Mouse (Mus musculus) splenic B cell, adult 2 months (primary cell): ENCODE results near the gene Gbp6.
"Not testable (repeated sequence)": the region's sequence is repeated elsewhere in the genome, so short reads cannot be mapped to it uniquely, and the experiment has no call there.

Source experiments
- DNase-seq: peaks from one replicate; pipeline ENCODE4 v3.0.0-alpha.2; 2011; ENCODE audit warnings: low read depth, low spot score
- H3K27me3 ChIP-seq: 2 replicates; pipeline ENCODE4 v1.6.1; 2012; ENCODE audit warnings: mild to moderate bottlenecking, low read length, moderate library complexity, mixed read lengths; ENCODE audit not compliant: control insufficient read depth, poor library complexity, insufficient read depth, severe bottlenecking
- H3K36me3 ChIP-seq: 2 replicates; pipeline ENCODE4 v1.6.1; 2012; ENCODE audit warnings: mild to moderate bottlenecking, low read length, moderate library complexity, mixed read lengths; ENCODE audit not compliant: control insufficient read depth, poor library complexity, insufficient read depth, severe bottlenecking

Gbp6 gene

GRCm38 (mm10) chr5:105293226-105294165, at the start of gene Gbp6, which contains the start of gene Gm43302:
Gene Gbp6 (minus strand): TSS chr5:105293698.
Gene Gm43302 (minus strand): TSS chr5:105293695.
- not testable (repeated sequence) for H3K36me3 ChIP-seq, DNase-seq, H3K27me3 ChIP-seq

GRCm38 (mm10) chr5:105341281-105341680, 47.8 kb upstream of the Gbp6 start:
- DNase-seq, result no peak
- H3K36me3 ChIP-seq, result no peaks in the 10 kb centered on the region

GRCm38 (mm10) chr5:105322543-105322942, 29.0 kb upstream of the Gbp6 start:
- Histone ChIP-seq H3K36me3 (no peaks in the 10 kb centered on the region), H3K27me3 (no peaks in the 10 kb centered on the region)
- DNase-seq, result peak; percentile 55

More at GRCm38 (mm10) chr5:105341281-105341680, 47.8 kb upstream of the Gbp6 start:
- no peaks in the 10 kb centered on the region for H3K27me3 ChIP-seq

GRCm38 (mm10) chr5:105310941-105311340, 17.4 kb upstream of the Gbp6 start:
- no peak for DNase-seq
- H3K27me3 ChIP-seq, result no peaks in the 10 kb centered on the region
- no peaks in the 10 kb centered on the region for H3K36me3 ChIP-seq

- not testable (repeated sequence) for DNase-seq, H3K36me3 ChIP-seq, H3K27me3 ChIP-seq
Observed at GRCm38 (mm10) chr5:105309148-105309547, 15.7 kb upstream of the Gbp6 start.

- not testable (repeated sequence) for H3K36me3 ChIP-seq, DNase-seq, H3K27me3 ChIP-seq
Observed at GRCm38 (mm10) chr5:105306946-105307345, 13.4 kb upstream of the Gbp6 start.

GRCm38 (mm10) chr5:105306159-105306581, 12.7 kb upstream of the Gbp6 start:
- Histone ChIP-seq H3K27me3 (no peaks in the 10 kb centered on the region), H3K36me3 (no peaks in the 10 kb centered on the region)
- no peak for DNase-seq

GRCm38 (mm10) chr5:105305671-105306070, 12.2 kb upstream of the Gbp6 start:
- H3K27me3 ChIP-seq, DNase-seq, H3K36me3 ChIP-seq: not testable (repeated sequence)

GRCm38 (mm10) chr5:105301963-105302362, 8.5 kb upstream of the Gbp6 start:
- no peaks in the 10 kb centered on the region for H3K36me3 ChIP-seq
- H3K27me3 ChIP-seq, result no peaks in the 10 kb centered on the region
- DNase-seq, result no peak

GRCm38 (mm10) chr5:105301531-105301930, 8.0 kb upstream of the Gbp6 start:
- Histone ChIP-seq H3K36me3 (no peaks in the 10 kb centered on the region), H3K27me3 (no peaks in the 10 kb centered on the region)
- no peak for DNase-seq

- no peaks in the 10 kb centered on the region for H3K36me3 ChIP-seq
- no peaks in the 10 kb centered on the region for H3K27me3 ChIP-seq
- DNase-seq, result no peak
Observed at GRCm38 (mm10) chr5:105295746-105296145, 2.2 kb upstream of the Gbp6 start.

- H3K36me3 ChIP-seq, result no peaks in the 10 kb centered on the region
- H3K27me3 ChIP-seq, result no peaks in the 10 kb centered on the region
- no peak for DNase-seq
Observed at GRCm38 (mm10) chr5:105292492-105292891, 1.0 kb downstream of the Gbp6 start.

- not testable (repeated sequence) for H3K36me3 ChIP-seq, H3K27me3 ChIP-seq, DNase-seq
Observed at GRCm38 (mm10) chr5:105290921-105291320, 2.6 kb downstream of the Gbp6 start.

- not testable (repeated sequence) for H3K36me3 ChIP-seq, DNase-seq, H3K27me3 ChIP-seq
Observed at GRCm38 (mm10) chr5:105260673-105261072, 32.8 kb downstream of the Gbp6 start.

- no peaks in the 10 kb centered on the region for H3K36me3 ChIP-seq
- DNase-seq, result peak; percentile 9
- no peaks in the 10 kb centered on the region for H3K27me3 ChIP-seq
Observed at GRCm38 (mm10) chr5:105252491-105252890, 41.0 kb downstream of the Gbp6 start.
